Mouse (Mus musculus): Measurements from ENCODE around the gene Amigo3.

GRCm38 (mm10) chr9:108058291-108058690 is 5.3 kb downstream of the Amigo3 start:
- TF ChIP-seq POLR2A (IDR thresholded peaks at IDR 0.05; ENCODE audit: low read depth, low read length) (no peak), CTCF (IDR thresholded peaks at IDR 0.05; ENCODE audit: extremely low read depth, insufficient read length, insufficient replicate concordance, low read depth, low read length) (no peak)

All from small intestine, adult 2 months (tissue).